In the genomic region with DNA sequence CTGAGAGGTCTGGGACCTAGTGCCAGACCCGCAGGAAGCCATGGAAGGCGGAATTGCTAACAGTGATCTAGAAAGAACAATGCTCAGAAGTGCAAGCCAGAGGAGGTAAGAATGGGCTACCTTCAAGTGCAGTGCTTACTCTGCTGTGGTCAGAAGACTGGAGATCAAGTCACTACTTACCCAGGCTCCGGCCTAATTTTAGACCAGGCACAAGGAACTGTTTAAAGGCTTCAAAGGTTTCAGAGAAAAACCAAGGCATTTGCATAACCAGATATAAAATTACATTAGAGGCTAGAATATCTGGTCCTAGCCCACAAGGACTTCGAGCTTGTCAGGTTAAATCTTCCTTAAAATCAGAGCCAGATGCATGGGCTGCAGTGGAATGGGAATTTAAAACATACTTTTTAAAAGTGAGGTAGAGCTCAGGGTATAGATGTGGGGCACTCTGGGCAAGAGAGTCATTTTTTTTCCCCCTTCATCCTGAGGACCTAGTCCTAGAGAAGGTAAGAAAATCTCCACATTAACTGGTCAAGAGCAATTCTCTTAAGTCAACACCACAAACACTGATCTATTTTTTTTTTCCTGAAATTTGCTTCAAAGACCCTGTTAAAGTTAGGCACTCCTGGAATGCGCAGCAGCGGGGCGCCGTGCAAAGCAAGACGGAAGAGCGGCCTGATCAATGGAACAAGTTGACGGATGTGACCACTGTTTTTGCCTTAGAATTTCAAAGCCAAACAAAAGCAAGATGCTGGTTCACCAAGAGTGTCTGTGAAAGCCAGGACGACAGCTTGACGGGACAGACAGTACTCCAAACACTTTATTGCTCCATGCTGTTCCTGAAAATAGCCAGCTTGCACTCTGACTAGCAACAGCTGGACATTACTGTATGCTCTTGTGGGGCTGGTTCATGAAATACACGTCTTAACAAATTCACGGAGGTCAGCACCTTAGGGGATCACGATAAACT, we compare ENCODE assay signal across 13 mouse cellular contexts. TPM values are rescaled to one million over a fixed set of nuclear protein-coding genes. Genes with fewer than 3 reads are reported as not detected.
DNase-seq lines count a peak whose midpoint lies in the region; ATAC-seq and TF ChIP-seq lines count a peak whose summit lies in the region.
"Had no signal": no experiment of that assay in that cellular context is flagged by ENCODE, and none has a peak within 500 bp of the region (broad histone marks: within the 10 kb centered on the region; RNA-seq: fewer than 3 reads in every experiment).

No protein-coding gene starts in this region.

- 74% methylated on average over 16 of the region's 16 CpGs for WGBS in forebrain, embryonic 12.5 days
- WGBS in forebrain, embryonic 14.5 days, result 81% methylated on average over 16 of the region's 16 CpGs
- WGBS in embryonic facial prominence, embryonic 10.5 days, result 44% methylated on average over 16 of the region's 16 CpGs
- 47% methylated on average over 16 of the region's 16 CpGs for WGBS in hindbrain, postnatal 0 days

- H3K27ac ChIP-seq in forebrain, embryonic 12.5 days, result 0 out of 2 replicates have a peak overlapping the region, but pooled peaks have one; percentile 14
- no peak overlapping the region for H3K27ac ChIP-seq in forebrain, embryonic 14.5 days (ENCODE audit: low read depth, low read length)
- H3K27ac ChIP-seq in embryonic facial prominence, embryonic 10.5 days (replicated peaks), result peak overlapping the region; percentile 86
- 0 out of 2 replicates have a peak overlapping the region, but pooled peaks have one; percentile 4 for H3K27ac ChIP-seq in hindbrain, postnatal 0 days

- no peak overlapping the region for H3K4me3 ChIP-seq in forebrain, embryonic 12.5 days (replicated peaks)
- no peak overlapping the region for H3K4me3 ChIP-seq in forebrain, embryonic 14.5 days (ENCODE audit: low read depth, low read length)
- H3K4me3 ChIP-seq in embryonic facial prominence, embryonic 10.5 days, result no peak overlapping the region
- H3K4me3 ChIP-seq in hindbrain, postnatal 0 days (ENCODE audit: low read length), result no peak overlapping the region
- H3K4me3 ChIP-seq: myocyte had no signal

- H3K4me1 ChIP-seq in forebrain, embryonic 12.5 days, result peaks cover 7% of the 10 kb centered on the region; the same call in 1 of the 2 replicates
- no peaks in the 10 kb centered on the region for H3K4me1 ChIP-seq in forebrain, embryonic 14.5 days (ENCODE audit: control insufficient read depth, insufficient read depth, low read length)
- peaks cover 37% of the 10 kb centered on the region for H3K4me1 ChIP-seq in embryonic facial prominence, embryonic 10.5 days
- no peaks in the 10 kb centered on the region for H3K4me1 ChIP-seq in hindbrain, postnatal 0 days (ENCODE audit: insufficient read depth, low read length)

- ATAC-seq in forebrain, embryonic 12.5 days (ENCODE audit: low FRiP score), result no peak
- no peak for ATAC-seq in forebrain, embryonic 14.5 days
- ATAC-seq in hindbrain, postnatal 0 days, result no peak
- no peak for ATAC-seq in cerebellum, adult (ENCODE audit: insufficient number of reproducible peaks, low FRiP score, low TSS enrichment)

- no peak overlapping the region for H3K4me2 ChIP-seq in forebrain, embryonic 12.5 days
- no peak overlapping the region for H3K4me2 ChIP-seq in forebrain, embryonic 14.5 days (ENCODE audit: low read length)
- H3K4me2 ChIP-seq in hindbrain, postnatal 0 days (ENCODE audit: low read depth, low read length), result no peak overlapping the region

- no peaks in the 10 kb centered on the region for H3K27me3 ChIP-seq in forebrain, embryonic 12.5 days
- H3K27me3 ChIP-seq in forebrain, embryonic 14.5 days (replicated peaks; ENCODE audit: control insufficient read depth, insufficient read depth, low read length), result no peaks in the 10 kb centered on the region
- no peaks in the 10 kb centered on the region for H3K27me3 ChIP-seq in embryonic facial prominence, embryonic 10.5 days (replicated peaks; ENCODE audit: low read depth, poor library complexity, severe bottlenecking)
- H3K27me3 ChIP-seq in hindbrain, postnatal 0 days (ENCODE audit: insufficient read depth, low read length), result no peaks in the 10 kb centered on the region

- no peaks in the 10 kb centered on the region for H3K36me3 ChIP-seq in forebrain, embryonic 12.5 days (replicated peaks)
- no peaks in the 10 kb centered on the region for H3K36me3 ChIP-seq in forebrain, embryonic 14.5 days (ENCODE audit: control insufficient read depth, insufficient read depth, low read length)
- peaks cover 47% of the 10 kb centered on the region for H3K36me3 ChIP-seq in embryonic facial prominence, embryonic 10.5 days (replicated peaks)
- no peaks in the 10 kb centered on the region for H3K36me3 ChIP-seq in hindbrain, postnatal 0 days (ENCODE audit: insufficient read depth, low read length)

- H3K9me3 ChIP-seq in forebrain, embryonic 12.5 days, result no peaks in the 10 kb centered on the region
- H3K9me3 ChIP-seq in forebrain, embryonic 14.5 days (replicated peaks; ENCODE audit: control insufficient read depth, low read length), result no peaks in the 10 kb centered on the region
- H3K9me3 ChIP-seq in embryonic facial prominence, embryonic 10.5 days, result no peaks in the 10 kb centered on the region
- H3K9me3 ChIP-seq in hindbrain, postnatal 0 days (ENCODE audit: low read length), result no peaks in the 10 kb centered on the region

- no peak for TF ChIP-seq CTCF in hindbrain, postnatal 0 days (IDR thresholded peaks at IDR 0.05; ENCODE audit: low read depth)

- no peak overlapping the region for H3K9ac ChIP-seq in forebrain, embryonic 12.5 days
- H3K9ac ChIP-seq in forebrain, embryonic 14.5 days (ENCODE audit: low read length), result no peak overlapping the region
- no peak overlapping the region for H3K9ac ChIP-seq in hindbrain, postnatal 0 days (replicated peaks; ENCODE audit: low read length)

- no peak for DNase-seq in forebrain, embryonic 14.5 days (ENCODE audit: low spot score)
- peak; percentile 56 for DNase-seq in embryonic facial prominence, embryonic 10.5 days (ENCODE audit: low spot score)
- no peak for DNase-seq in hindbrain, postnatal 0 days (ENCODE audit: low spot score)
- peak; percentile 68 for DNase-seq in lung, postnatal 10 days
- no peak for DNase-seq in spleen, adult 12 weeks (ENCODE audit: low spot score)
- DNase-seq in thymus, postnatal 25 days, result no peak

RNA-seq across cellular contexts. Expression of gene Ttc23l, which starts 40.1 kb away (rescaled TPM):
- polyA plus RNA-seq in forebrain, embryonic 12.5 days (2016; fragmentation: Nextera tagmentation; extraction: Ambion mirVana), result not detected in 2 replicates
- polyA plus RNA-seq in forebrain, embryonic 14.5 days (2014; fragmentation: Nextera tagmentation; extraction: Ambion mirVana), result not detected in 2 replicates
- polyA plus RNA-seq in embryonic facial prominence, embryonic 10.5 days (2016; fragmentation: Nextera tagmentation; extraction: Ambion mirVana), result not detected in 2 replicates
- not detected in 2 replicates for total RNA-seq in hindbrain, postnatal 0 days (2014; rRNA removed)
- not detected in 2 replicates for polyA plus RNA-seq in hindbrain, postnatal 0 days (2015; fragmentation: Nextera tagmentation; extraction: Ambion mirVana)
- total RNA-seq: adrenal gland, adult 2 months; common myeloid progenitor, adult 5-6 weeks; left cerebral cortex, adult 8-10 months had no signal
- polyA plus RNA-seq: adrenal gland, adult 2 months; heart, embryonic 16.5 days; myocyte had no signal

Comparison
In these comparisons a context has a peak if more than half of its experiments do, and no peak if none do; other contexts are left out.
1. DNase-seq: peak in embryonic facial prominence, embryonic 10.5 days (single experiment) and lung, postnatal 10 days (single experiment); none in forebrain, embryonic 14.5 days (single experiment), hindbrain, postnatal 0 days (single experiment), spleen, adult 12 weeks (single experiment) and thymus, postnatal 25 days (single experiment).